Mouse (Mus musculus) liver, embryonic 15.5 days (tissue): ENCODE results near the gene H2-M10.6. TPM values are rescaled to one million over a fixed set of nuclear protein-coding genes. Genes with fewer than 3 reads are reported as not detected.

Experiments
- ATAC-seq: fragments of 200-750 bp; cut with Nextera tagmentation; 2 replicates; pipeline ENCODE4 v1.8.0; 2017; ENCODE audit warnings: moderate number of reproducible peaks, mild to moderate bottlenecking, moderate library complexity; ENCODE audit not compliant: insufficient read depth
- H3K27ac ChIP-seq: fragments of 300-500 bp; sonication (generic); replicated peaks from 2 replicates; pipeline ENCODE4 v1.5.1; 2015; ENCODE audit warnings: mild to moderate bottlenecking, inconsistent platforms
- H3K27me3 ChIP-seq: fragments of 300-500 bp; sonication (generic); 2 replicates; pipeline ENCODE4 v1.6.1; 2015; ENCODE audit warnings: mild to moderate bottlenecking, inconsistent platforms
- H3K36me3 ChIP-seq: fragments of 300-500 bp; sonication (generic); replicated peaks from 2 replicates; pipeline ENCODE4 v1.6.1; 2015; ENCODE audit warnings: moderate library complexity, mild to moderate bottlenecking, inconsistent platforms
- H3K4me1 ChIP-seq: fragments of 300-500 bp; sonication (generic); replicated peaks from 2 replicates; pipeline ENCODE4 v1.6.1; 2015; ENCODE audit warnings: inconsistent platforms
- H3K4me2 ChIP-seq: fragments of 300-500 bp; sonication (generic); 2 replicates; pipeline ENCODE4 v1.6.1; 2015; ENCODE audit warnings: moderate library complexity, mild to moderate bottlenecking, inconsistent platforms
- H3K4me3 ChIP-seq: fragments of 300-500 bp; sonication (generic); replicated peaks from 2 replicates; pipeline ENCODE4 v1.5.1; 2015; ENCODE audit warnings: mild to moderate bottlenecking, inconsistent platforms
- H3K9ac ChIP-seq: fragments of 300-500 bp; sonication (generic); 2 replicates; pipeline ENCODE4 v1.6.1; 2015; ENCODE audit warnings: moderate library complexity, mild to moderate bottlenecking, inconsistent platforms
- H3K9me3 ChIP-seq: fragments of 300-500 bp; sonication (generic); replicated peaks from 2 replicates; pipeline ENCODE4 v1.6.1; 2016; ENCODE audit warnings: inconsistent platforms
- WGBS: fragments of 180-500 bp; shearing (Covaris S2); methylation state at CpG from one replicate; pipeline ENCODE4 v1.1.7; 2015; ENCODE audit warnings: mixed read lengths; ENCODE audit not compliant: insufficient replicate concordance; 5-methylcytosine and 5-hydroxymethylcytosine counted together
- polyA plus RNA-seq: library from polyadenylated mRNA; unstranded; fragments of >200 nt; fragmentation: Nextera tagmentation; extraction: Ambion mirVana; gene quantifications from 2 replicates; pipeline ENCODE4 v1.2.1, GENCODE M21; 2015

The H2-M10.6 gene
- polyA plus RNA-seq, 1 experiment from 2014 or later: not detected

DNA sequence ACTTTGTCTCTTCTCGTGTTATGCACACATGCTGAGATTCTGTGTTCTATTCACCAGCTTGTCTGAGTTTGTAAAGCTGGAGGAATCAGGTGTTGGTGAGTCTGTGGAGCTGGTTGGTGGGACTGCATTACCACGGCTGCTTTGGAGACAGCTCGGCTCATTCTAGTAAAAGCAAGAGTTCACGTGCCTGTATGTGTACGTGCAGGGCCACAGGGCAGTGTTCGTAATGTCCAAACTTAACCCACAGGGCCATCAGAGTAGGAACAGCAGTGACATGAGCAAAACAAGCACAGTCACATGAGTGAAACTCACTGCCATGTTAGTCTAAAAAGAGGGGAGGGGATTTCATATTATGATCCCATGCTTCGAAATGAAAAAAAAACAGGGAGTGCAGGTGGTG lies 31.7 kb downstream of the H2-M10.6 start:
- Histone ChIP-seq H3K27me3 (no peaks in the 10 kb centered on the region), H3K27ac (peak overlapping the region; percentile 29; the same call in 1 of the 2 replicates), H3K4me1 (peaks cover 45% of the 10 kb centered on the region), H3K9ac (no peak overlapping the region), H3K9me3 (no peaks in the 10 kb centered on the region), H3K36me3 (no peaks in the 10 kb centered on the region), H3K4me2 (peak overlapping the region; percentile 45; the same call in 1 of the 2 replicates), H3K4me3 (no peak overlapping the region)
- ATAC-seq: peak; percentile 46
- 39% methylated on average over 7 of the region's 7 CpGs for WGBS

GRCm38 (mm10) chr17:36844286-36844719 lies 32.3 kb downstream of the H2-M10.6 start:
- Histone ChIP-seq H3K4me3 (no peak overlapping the region), H3K4me2 (peak overlapping the region; percentile 45), H3K4me1 (peaks cover 45% of the 10 kb centered on the region), H3K27ac (peak overlapping the region; percentile 61), H3K27me3 (no peaks in the 10 kb centered on the region), H3K9me3 (no peaks in the 10 kb centered on the region), H3K36me3 (no peaks in the 10 kb centered on the region), H3K9ac (peak overlapping the region; percentile 10; the same call in 1 of the 2 replicates)
- ATAC-seq: peak; percentile 80

DNA sequence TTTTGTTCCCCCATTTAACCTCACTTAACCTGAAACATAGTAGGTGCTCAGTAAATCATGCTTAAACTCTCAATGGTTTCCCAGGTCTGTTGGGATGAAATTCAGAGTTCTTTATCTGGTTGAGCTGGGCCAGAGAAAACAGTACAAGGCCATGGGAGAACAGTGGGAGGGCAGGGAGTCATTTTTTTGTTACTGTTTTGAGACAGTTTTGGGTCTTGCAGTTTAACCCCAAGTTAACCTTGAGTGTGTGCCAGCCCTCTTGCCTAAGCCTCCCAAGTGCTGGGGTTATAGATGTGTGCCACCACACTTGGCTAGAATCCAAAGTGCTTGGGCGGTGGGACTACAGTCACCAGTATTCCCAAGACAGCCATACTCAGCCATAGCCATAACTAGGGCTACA lies 32.8 kb downstream of the H2-M10.6 start:
- H3K27me3 ChIP-seq: no peaks in the 10 kb centered on the region
- H3K4me3 ChIP-seq: no peak overlapping the region
- H3K4me2 ChIP-seq: peak overlapping the region; percentile 45
- no peaks in the 10 kb centered on the region for H3K9me3 ChIP-seq
- no peaks in the 10 kb centered on the region for H3K36me3 ChIP-seq
- H3K9ac ChIP-seq: peak overlapping the region; percentile 10; the same call in 1 of the 2 replicates
- H3K4me1 ChIP-seq: peaks cover 45% of the 10 kb centered on the region
- WGBS: 46% methylated on average over 1 of the region's 1 CpGs
- H3K27ac ChIP-seq: peak overlapping the region; percentile 61
- no peak for ATAC-seq

DNA sequence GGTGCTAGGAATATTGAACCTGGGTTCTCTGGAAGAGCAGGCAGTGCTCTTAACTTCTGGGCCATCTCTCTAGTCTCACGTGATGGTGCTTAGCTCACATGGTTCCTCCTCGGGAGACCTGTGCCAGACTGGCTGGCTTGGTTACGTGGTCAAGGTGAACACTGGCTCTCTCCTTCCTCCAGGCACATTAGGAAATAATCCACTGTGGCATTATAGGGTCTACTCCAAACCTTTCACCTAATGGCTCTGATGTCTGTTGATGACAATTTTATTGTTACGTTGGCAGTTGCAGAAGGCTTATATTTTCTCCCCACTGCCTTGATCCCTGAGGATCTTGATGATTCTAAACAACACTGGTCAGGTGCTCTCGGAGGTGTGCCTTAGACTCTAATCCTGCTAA lies 36.9 kb downstream of the H2-M10.6 start:
- no peak overlapping the region for H3K4me2 ChIP-seq
- no peak overlapping the region for H3K27ac ChIP-seq
- 0 out of 2 replicates have a peak, but pooled peaks cover 4% of the 10 kb centered on the region for H3K36me3 ChIP-seq
- no peak for ATAC-seq
- H3K9me3 ChIP-seq: no peaks in the 10 kb centered on the region
- H3K4me1 ChIP-seq: peaks cover 31% of the 10 kb centered on the region
- H3K4me3 ChIP-seq: no peak overlapping the region
- WGBS: 63% methylated on average over 5 of the region's 5 CpGs
- no peaks in the 10 kb centered on the region for H3K27me3 ChIP-seq
- no peak overlapping the region for H3K9ac ChIP-seq

GRCm38 (mm10) chr17:36849992-36850391 lies 38.0 kb downstream of the H2-M10.6 start:
- Histone ChIP-seq H3K9ac (no peak overlapping the region), H3K4me3 (no peak overlapping the region), H3K27me3 (no peaks in the 10 kb centered on the region), H3K36me3 (peaks cover 11% of the 10 kb centered on the region), H3K27ac (no peak overlapping the region), H3K4me1 (peaks cover 20% of the 10 kb centered on the region), H3K4me2 (no peak overlapping the region), H3K9me3 (no peaks in the 10 kb centered on the region)
- WGBS: 76% methylated on average over 2 of the region's 2 CpGs
- ATAC-seq: no peak

DNA sequence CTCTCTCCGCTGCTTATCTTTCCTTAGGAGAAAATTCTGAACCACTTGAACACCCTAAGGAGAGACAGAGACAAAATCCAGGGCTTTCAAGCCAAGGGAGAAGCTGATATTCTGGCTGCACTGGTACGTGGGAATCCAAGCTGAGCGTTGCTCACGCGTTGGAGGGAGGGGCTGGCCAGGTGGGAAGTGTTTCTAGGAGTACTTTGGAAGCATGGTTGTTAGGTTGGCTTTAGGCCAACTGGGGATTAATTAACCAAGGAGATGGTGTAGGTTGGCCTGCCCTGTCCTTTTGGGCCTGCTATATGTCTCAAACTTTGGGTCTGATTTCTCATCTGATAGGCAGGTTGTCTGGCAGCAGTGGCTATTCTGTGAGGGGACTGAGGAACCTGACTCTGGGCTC lies 39.2 kb downstream of the H2-M10.6 start:
- Histone ChIP-seq H3K36me3 (peaks cover 13% of the 10 kb centered on the region), H3K4me1 (peaks cover 11% of the 10 kb centered on the region), H3K9ac (no peak overlapping the region), H3K27ac (no peak overlapping the region), H3K27me3 (no peaks in the 10 kb centered on the region), H3K4me3 (no peak overlapping the region), H3K9me3 (no peaks in the 10 kb centered on the region), H3K4me2 (no peak overlapping the region)
- ATAC-seq: no peak; the same call in 1 of the 2 replicates
- 82% methylated on average over 5 of the region's 5 CpGs for WGBS

DNA sequence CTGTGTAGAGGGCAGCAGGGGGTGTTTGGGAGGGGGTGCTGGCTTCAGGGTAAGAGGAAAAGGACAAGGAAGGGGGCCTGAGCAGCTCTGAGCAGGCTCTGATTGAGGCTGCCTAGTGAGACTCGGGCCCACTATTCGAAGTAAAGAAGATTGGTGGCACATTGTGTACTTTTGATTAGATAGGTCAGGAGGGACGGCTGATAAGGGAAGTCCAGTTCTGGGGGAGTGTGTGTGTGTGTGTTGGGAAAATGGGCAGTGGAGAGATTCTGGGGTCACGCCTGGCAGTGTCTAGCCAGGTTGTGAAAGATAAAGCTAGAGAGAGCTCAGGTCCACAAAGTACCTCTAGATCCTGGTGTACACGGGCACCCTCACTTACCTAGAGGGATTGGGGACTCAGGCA lies 39.7 kb downstream of the H2-M10.6 start:
- ATAC-seq: 0 out of 2 replicates have a peak, but pooled peaks have one; percentile 13
- WGBS: 26% methylated on average over 5 of the region's 5 CpGs
- Histone ChIP-seq H3K27me3 (no peaks in the 10 kb centered on the region), H3K4me1 (peaks cover 11% of the 10 kb centered on the region), H3K9me3 (no peaks in the 10 kb centered on the region), H3K27ac (no peak overlapping the region), H3K36me3 (peaks cover 17% of the 10 kb centered on the region), H3K4me2 (no peak overlapping the region), H3K4me3 (no peak overlapping the region), H3K9ac (no peak overlapping the region)

DNA sequence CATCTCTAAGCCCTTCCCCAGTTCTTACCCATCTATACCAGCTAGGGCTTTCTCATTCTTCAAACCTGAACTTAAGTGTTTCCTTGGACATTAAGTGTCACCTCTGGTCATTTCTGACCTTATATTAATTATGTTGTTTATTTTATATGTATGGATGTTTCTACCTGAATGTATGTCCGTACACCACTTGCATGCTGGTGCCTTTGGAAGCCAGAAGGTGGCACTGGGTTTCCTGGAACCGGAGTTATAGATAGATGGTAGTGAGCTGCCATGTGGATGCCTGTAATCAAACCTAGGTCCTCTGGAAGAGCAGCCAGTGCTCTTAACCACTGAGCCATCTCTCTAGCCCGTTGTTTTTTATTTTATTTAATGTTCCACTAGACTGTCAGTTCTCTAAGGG lies 43.5 kb downstream of the H2-M10.6 start:
- H3K9ac ChIP-seq: no peak overlapping the region

DNA sequence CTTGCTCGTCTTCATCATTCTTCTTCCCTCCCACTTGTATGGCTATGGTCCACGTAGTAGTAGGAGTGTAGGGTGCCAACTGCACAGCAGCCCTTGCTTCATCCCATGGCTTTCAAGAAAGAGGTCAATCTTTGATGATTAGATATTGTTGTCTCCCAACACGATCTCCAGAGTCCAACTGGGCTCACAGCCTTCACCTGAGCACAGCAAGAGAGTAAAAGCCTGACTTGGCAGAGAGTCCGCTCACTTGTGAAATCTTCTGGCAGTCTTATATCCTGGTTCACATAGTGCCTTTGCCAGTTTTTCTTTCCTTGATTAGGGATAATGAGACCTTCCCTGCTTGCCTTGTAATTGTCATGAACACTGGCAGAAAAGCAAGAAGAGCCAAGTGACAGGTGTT lies 44.3 kb downstream of the H2-M10.6 start:
- peaks cover 40% of the 10 kb centered on the region for H3K36me3 ChIP-seq
- H3K4me2 ChIP-seq: no peak overlapping the region
- no peak for ATAC-seq
- H3K27ac ChIP-seq: no peak overlapping the region
- no peak overlapping the region for H3K9ac ChIP-seq
- 72% methylated on average over 4 of the region's 4 CpGs for WGBS
- H3K4me1 ChIP-seq: peaks cover 5% of the 10 kb centered on the region
- no peak overlapping the region for H3K4me3 ChIP-seq
- H3K27me3 ChIP-seq: peaks cover 14% of the 10 kb centered on the region
- no peaks in the 10 kb centered on the region for H3K9me3 ChIP-seq

More for the DNA sequence above, 43.5 kb downstream of the H2-M10.6 start:
- ATAC-seq: no peak
- WGBS: 74% methylated on average over 3 of the region's 3 CpGs
- Histone ChIP-seq H3K4me2 (no peak overlapping the region), H3K36me3 (peaks cover 40% of the 10 kb centered on the region), H3K27ac (no peak overlapping the region), H3K9me3 (no peaks in the 10 kb centered on the region), H3K4me1 (peaks cover 11% of the 10 kb centered on the region), H3K4me3 (no peak overlapping the region), H3K27me3 (peaks cover 6% of the 10 kb centered on the region)

- Histone ChIP-seq H3K4me3 (no peak overlapping the region), H3K9me3 (no peaks in the 10 kb centered on the region), H3K4me2 (no peak overlapping the region), H3K27me3 (peaks cover 33% of the 10 kb centered on the region), H3K36me3 (peaks cover 40% of the 10 kb centered on the region), H3K9ac (no peak overlapping the region), H3K27ac (no peak overlapping the region), H3K4me1 (no peaks in the 10 kb centered on the region)
- 47% methylated on average over 3 of the region's 3 CpGs for WGBS
- ATAC-seq: no peak
Measured at GRCm38 (mm10) chr17:36858181-36858580, 46.2 kb downstream of the H2-M10.6 start.

- no peak overlapping the region for H3K27ac ChIP-seq
- peaks cover 15% of the 10 kb centered on the region for H3K4me1 ChIP-seq
- H3K4me2 ChIP-seq: no peak overlapping the region
- H3K4me3 ChIP-seq: no peak overlapping the region
- H3K27me3 ChIP-seq: peaks cover 68% of the 10 kb centered on the region
- H3K36me3 ChIP-seq: peaks cover 22% of the 10 kb centered on the region; the same call in 1 of the 2 replicates
- no peak overlapping the region for H3K9ac ChIP-seq
- no peaks in the 10 kb centered on the region for H3K9me3 ChIP-seq
- 29% methylated on average over 2 of the region's 2 CpGs for WGBS
- no peak for ATAC-seq
Measured at GRCm38 (mm10) chr17:36861680-36862079, 49.7 kb downstream of the H2-M10.6 start.
